Mouse (Mus musculus) T-helper 1 cell (primary cell): ENCODE data around the gene Kif18a.

Experiments
- in situ Hi-C: fragments of 300-600 bp; cut with MboI, MseI; formaldehyde crosslinking; loops from one replicate; pipeline ENCODE4 v1.15.1; 2025; ENCODE audit warnings: high pct_unique_total_duplicates

The Kif18a gene

GRCm38 (mm10) chr2:109280600-109281340 is at the start of gene Kif18a, which contains the start of gene Mettl15:
TSS of gene Kif18a (plus strand) at chr2:109280738.
TSS of gene Mettl15 (minus strand) at chr2:109280748.
- in situ Hi-C loops = loop anchor here (25.0 kb wide), 2 partner anchors 607 to 732 kb away; partner anchors contain the start of genes Ccdc34 and Lin7c

- in situ Hi-C loops = no loop called here
Observed at GRCm38 (mm10) chr2:109233876-109234275, 46.7 kb upstream of the Kif18a start.

- in situ Hi-C loops = no loop called here
Observed at GRCm38 (mm10) chr2:109235741-109236140, 44.8 kb upstream of the Kif18a start.

- in situ Hi-C loops = no loop called here
Observed at GRCm38 (mm10) chr2:109241947-109242346, 38.6 kb upstream of the Kif18a start.

GRCm38 (mm10) chr2:109262779-109263178 is 17.8 kb upstream of the Kif18a start:
- in situ Hi-C loops = no loop called here

- in situ Hi-C loops = no loop called here
Observed at GRCm38 (mm10) chr2:109273098-109273497, 7.4 kb upstream of the Kif18a start.

- in situ Hi-C loops = loop anchor here (25.0 kb wide), 2 partner anchors 610 to 735 kb away; partner anchors contain the start of genes Ccdc34 and Lin7c
Observed at GRCm38 (mm10) chr2:109277593-109277992, 2.9 kb upstream of the Kif18a start.

GRCm38 (mm10) chr2:109278036-109278435 is 2.5 kb upstream of the Kif18a start:
- in situ Hi-C loops = loop anchor here (25.0 kb wide), 2 partner anchors 609 to 734 kb away; partner anchors contain the start of genes Ccdc34 and Lin7c

GRCm38 (mm10) chr2:109280272-109280599 is 302 bp upstream of the Kif18a start:
- in situ Hi-C loops = loop anchor here (25.0 kb wide), 2 partner anchors 607 to 732 kb away; partner anchors contain the start of genes Ccdc34 and Lin7c

- in situ Hi-C loops = loop anchor here (25.0 kb wide), 2 partner anchors 606 to 731 kb away; partner anchors contain the start of genes Ccdc34 and Lin7c
Observed at GRCm38 (mm10) chr2:109281341-109281690, 778 bp downstream of the Kif18a start.

GRCm38 (mm10) chr2:109284121-109284520 is 3.6 kb downstream of the Kif18a start:
- in situ Hi-C loops = loop anchor here (25.0 kb wide), 2 partner anchors 603 to 728 kb away; partner anchors contain the start of genes Ccdc34 and Lin7c

GRCm38 (mm10) chr2:109289327-109289726 is 8.8 kb downstream of the Kif18a start:
- in situ Hi-C loops = loop anchor here (25.0 kb wide), 2 partner anchors 598 to 723 kb away; partner anchors contain the start of genes Ccdc34 and Lin7c

- in situ Hi-C loops = loop anchor here (25.0 kb wide), 2 partner anchors 591 to 716 kb away; partner anchors contain the start of genes Ccdc34 and Lin7c
Observed at GRCm38 (mm10) chr2:109296264-109296663, 15.7 kb downstream of the Kif18a start.

GRCm38 (mm10) chr2:109298160-109298559 is 17.6 kb downstream of the Kif18a start:
- in situ Hi-C loops = loop anchor here (25.0 kb wide), 2 partner anchors 589 to 714 kb away; partner anchors contain the start of genes Ccdc34 and Lin7c

GRCm38 (mm10) chr2:109302234-109302633 is 21.7 kb downstream of the Kif18a start:
- in situ Hi-C loops = no loop called here

- in situ Hi-C loops = no loop called here
Observed at GRCm38 (mm10) chr2:109303638-109304037, 23.1 kb downstream of the Kif18a start.

GRCm38 (mm10) chr2:109311369-109311768 is 30.8 kb downstream of the Kif18a start:
- in situ Hi-C loops = no loop called here

- in situ Hi-C loops = no loop called here
Observed at GRCm38 (mm10) chr2:109331807-109332206, 51.3 kb downstream of the Kif18a start.

GRCm38 (mm10) chr2:109334237-109334636 is 53.7 kb downstream of the Kif18a start:
- in situ Hi-C loops = no loop called here

- in situ Hi-C loops = no loop called here
Observed at GRCm38 (mm10) chr2:109335765-109336164, 55.2 kb downstream of the Kif18a start.

GRCm38 (mm10) chr2:109345386-109345785 is 64.8 kb downstream of the Kif18a start:
- in situ Hi-C loops = no loop called here

GRCm38 (mm10) chr2:109348742-109349141 is 68.2 kb downstream of the Kif18a start:
- in situ Hi-C loops = no loop called here
